Mouse (Mus musculus) stomach, postnatal 0 days (tissue): ENCODE measurements around the gene Stk39. TPM values are rescaled to one million over a fixed set of nuclear protein-coding genes. Genes with fewer than 3 reads are reported as not detected.

Experiments used
- ATAC-seq: fragments of 200-750 bp; cut with Nextera tagmentation; 2 replicates; pipeline ENCODE4 v1.8.0; 2017; ENCODE audit not compliant: low FRiP score, low TSS enrichment
- DNase-seq: peaks from one replicate; pipeline ENCODE4 v3.0.0-alpha.2; 2016; ENCODE audit warnings: low spot score
- H3K27ac ChIP-seq: fragments of 300-500 bp; sonication (generic); replicated peaks from 2 replicates; pipeline ENCODE4 v1.5.1; 2014; ENCODE audit warnings: mild to moderate bottlenecking, control low read depth
- H3K27me3 ChIP-seq: fragments of 300-500 bp; sonication (generic); 2 replicates; pipeline ENCODE4 v1.6.1; 2014; ENCODE audit warnings: low read length; ENCODE audit not compliant: control insufficient read depth, insufficient read depth
- H3K36me3 ChIP-seq: fragments of 300-500 bp; sonication (generic); 2 replicates; pipeline ENCODE4 v1.6.1; 2014; ENCODE audit warnings: low read length, mixed read lengths; ENCODE audit not compliant: control insufficient read depth, insufficient read depth
- H3K4me1 ChIP-seq: fragments of 300-500 bp; sonication (generic); replicated peaks from 2 replicates; pipeline ENCODE4 v1.6.1; 2014; ENCODE audit warnings: antibody characterized with exemption; ENCODE audit not compliant: control insufficient read depth, insufficient read depth
- H3K4me2 ChIP-seq: fragments of 300-500 bp; sonication (generic); replicated peaks from 2 replicates; pipeline ENCODE4 v1.6.1; 2014; ENCODE audit warnings: low read depth, mild to moderate bottlenecking, control low read depth, moderate library complexity
- H3K4me3 ChIP-seq: fragments of 300-500 bp; sonication (generic); 2 replicates; pipeline ENCODE4 v1.5.1; 2014; ENCODE audit warnings: low read depth, low read length, control low read depth
- H3K9ac ChIP-seq: fragments of 300-500 bp; sonication (generic); 2 replicates; pipeline ENCODE4 v1.6.1; 2014; ENCODE audit warnings: mild to moderate bottlenecking, low read length, control low read depth, mixed read lengths
- H3K9me3 ChIP-seq: fragments of 300-500 bp; sonication (generic); 2 replicates; pipeline ENCODE4 v1.6.1; 2016; ENCODE audit warnings: low read length; ENCODE audit not compliant: control insufficient read depth
- CTCF ChIP-seq: IDR thresholded peaks from 2 replicates; pipeline ENCODE4 v1.5.1; 2016; ENCODE audit warnings: antibody characterized with exemption, low read depth, mild to moderate bottlenecking, moderate library complexity
- EP300 ChIP-seq: optimal IDR thresholded peaks from 2 replicates; pipeline ENCODE3; 2016; ENCODE audit warnings: antibody characterized with exemption
- WGBS: fragments of 180-500 bp; shearing (Covaris S2); extraction: QIAGEN DNeasy Blood & Tissue Kit; methylation state at CpG from one replicate; pipeline ENCODE4 v1.1.7; 2014; 5-methylcytosine and 5-hydroxymethylcytosine counted together
- polyA plus RNA-seq: library from polyadenylated mRNA; unstranded; fragments of >200 nt; fragmentation: Nextera tagmentation; extraction: Ambion mirVana; gene quantifications from 2 replicates; pipeline ENCODE4 v1.2.1, GENCODE M21; 2015

Gene Stk39
- polyA plus RNA-seq, 1 experiment from 2014 or later = 23.6 TPM

GRCm38 (mm10) chr2:68412149-68412548 lies 59.9 kb downstream of the Stk39 start:
- ATAC-seq = no peak
- Histone ChIP-seq H3K36me3 (no peaks in the 10 kb centered on the region), H3K9me3 (no peaks in the 10 kb centered on the region), H3K27ac (0 out of 2 replicates have a peak overlapping the region, but pooled peaks have one; percentile 53), H3K9ac (no peak overlapping the region), H3K27me3 (no peaks in the 10 kb centered on the region), H3K4me3 (no peak overlapping the region), H3K4me2 (no peak overlapping the region), H3K4me1 (0 out of 2 replicates have a peak, but pooled peaks cover 2% of the 10 kb centered on the region)
- no peak for DNase-seq
- no peak for TF ChIP-seq EP300
- no peak for TF ChIP-seq CTCF
- 59% methylated on average over 5 of the region's 5 CpGs for WGBS

- Histone ChIP-seq H3K4me1 (0 out of 2 replicates have a peak, but pooled peaks cover 2% of the 10 kb centered on the region), H3K27me3 (no peaks in the 10 kb centered on the region), H3K4me3 (no peak overlapping the region), H3K27ac (0 out of 2 replicates have a peak overlapping the region, but pooled peaks have one; percentile 40), H3K36me3 (no peaks in the 10 kb centered on the region), H3K4me2 (no peak overlapping the region), H3K9me3 (no peaks in the 10 kb centered on the region), H3K9ac (no peak overlapping the region)
- DNase-seq (no peak), ATAC-seq (no peak)
- TF ChIP-seq EP300 (no peak), CTCF (no peak)
- WGBS = 58% methylated on average over 8 of the region's 8 CpGs
Observed at GRCm38 (mm10) chr2:68411201-68411600, 60.9 kb downstream of the Stk39 start.

GRCm38 (mm10) chr2:68409640-68410215 lies 62.3 kb downstream of the Stk39 start:
- 0 out of 2 replicates have a peak overlapping the region, but pooled peaks have one; percentile 49 for H3K27ac ChIP-seq
- no peaks in the 10 kb centered on the region for H3K27me3 ChIP-seq
- H3K9ac ChIP-seq = no peak overlapping the region
- H3K9me3 ChIP-seq = no peaks in the 10 kb centered on the region
- H3K36me3 ChIP-seq = no peaks in the 10 kb centered on the region
- H3K4me2 ChIP-seq = no peak overlapping the region
- 49% methylated on average over 12 of the region's 12 CpGs for WGBS
- no peak overlapping the region for H3K4me3 ChIP-seq
- TF ChIP-seq CTCF = no peak
- TF ChIP-seq EP300 = no peak
- ATAC-seq (peak; percentile 59), DNase-seq (peak; percentile 33)
- H3K4me1 ChIP-seq = 0 out of 2 replicates have a peak, but pooled peaks cover 2% of the 10 kb centered on the region

- H3K27ac ChIP-seq = peak overlapping the region; percentile 73
Observed at GRCm38 (mm10) chr2:68408271-68408980, 63.6 kb downstream of the Stk39 start.

GRCm38 (mm10) chr2:68407179-68407950 lies 64.7 kb downstream of the Stk39 start:
- Histone ChIP-seq H3K36me3 (no peaks in the 10 kb centered on the region), H3K9me3 (no peaks in the 10 kb centered on the region), H3K4me3 (no peak overlapping the region), H3K9ac (no peak overlapping the region), H3K4me1 (0 out of 2 replicates have a peak, but pooled peaks cover 2% of the 10 kb centered on the region), H3K27ac (no peak overlapping the region), H3K4me2 (no peak overlapping the region), H3K27me3 (no peaks in the 10 kb centered on the region)
- WGBS = 79% methylated on average over 12 of the region's 12 CpGs
- no peak for ATAC-seq
- DNase-seq = no peak
- no peak for TF ChIP-seq CTCF
- no peak for TF ChIP-seq EP300

More at GRCm38 (mm10) chr2:68408271-68408980, 63.6 kb downstream of the Stk39 start:
- Histone ChIP-seq H3K9ac (no peak overlapping the region), H3K9me3 (no peaks in the 10 kb centered on the region), H3K36me3 (no peaks in the 10 kb centered on the region), H3K4me2 (no peak overlapping the region; the same call in 1 of the 2 replicates), H3K27me3 (no peaks in the 10 kb centered on the region), H3K4me3 (no peak overlapping the region), H3K4me1 (0 out of 2 replicates have a peak, but pooled peaks cover 2% of the 10 kb centered on the region)
- TF ChIP-seq CTCF (no peak), EP300 (no peak)
- DNase-seq (no peak), ATAC-seq (peak; percentile 65; the same call in 1 of the 2 replicates)
- 40% methylated on average over 17 of the region's 17 CpGs for WGBS
